Mouse (Mus musculus): ENCODE measurements around the gene Ostc. TPM values are rescaled to one million over a fixed set of nuclear protein-coding genes. Genes with fewer than 3 reads are reported as not detected.

Ostc gene
- polyA plus RNA-seq, 1 experiment from 2014 or later: 307 TPM

DNA sequence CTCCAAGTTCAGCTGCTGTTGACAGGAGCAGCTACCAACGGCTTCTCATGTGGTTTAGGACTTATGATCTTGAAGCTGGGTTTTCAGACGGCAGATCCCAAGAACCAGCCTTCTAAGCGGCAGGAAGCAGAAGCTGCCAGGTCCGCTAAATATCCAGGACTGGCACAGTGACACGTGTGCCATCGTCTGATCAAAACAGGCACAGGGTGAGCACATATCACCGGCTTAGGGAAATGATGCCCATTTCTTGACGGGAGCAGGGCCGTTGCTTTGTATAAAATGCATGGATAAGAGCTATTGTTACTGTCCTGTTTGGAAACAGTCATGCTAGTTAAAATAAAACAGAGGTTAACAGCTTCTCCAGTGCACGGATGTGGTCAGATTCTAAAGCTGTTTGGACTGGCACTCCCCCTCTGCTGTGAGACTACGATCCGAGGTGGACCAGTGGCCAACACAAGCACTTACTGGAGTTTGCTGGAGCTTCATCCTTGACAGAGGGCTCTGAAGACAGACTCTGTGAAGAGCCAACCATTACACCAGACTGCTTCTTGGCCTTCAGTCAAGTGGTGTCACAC lies 17.6 kb downstream of the Ostc start:
- H3K4me2 ChIP-seq (ENCODE audit: low read length): peak overlapping the region; percentile 58
- WGBS: 51% methylated on average over 12 of the region's 12 CpGs
- H3K36me3 ChIP-seq (ENCODE audit: control insufficient read depth, insufficient read depth, low read length): peaks cover 6% of the 10 kb centered on the region; the same call in 1 of the 2 replicates
- no peak overlapping the region for H3K27ac ChIP-seq (ENCODE audit: low read depth, low read length)
- peak overlapping the region; percentile 27 for H3K4me3 ChIP-seq (ENCODE audit: low read depth, low read length)
- DNase-seq (ENCODE audit: low spot score): no peak
- no peak for ATAC-seq
- no peaks in the 10 kb centered on the region for H3K9me3 ChIP-seq (replicated peaks; ENCODE audit: control insufficient read depth, low read length)
- H3K27me3 ChIP-seq (replicated peaks; ENCODE audit: control insufficient read depth, insufficient read depth, low read length): no peaks in the 10 kb centered on the region
- H3K4me1 ChIP-seq (ENCODE audit: control insufficient read depth, insufficient read depth, low read length): 0 out of 2 replicates have a peak, but pooled peaks cover 2% of the 10 kb centered on the region
- peak overlapping the region; percentile 53; the same call in 1 of the 2 replicates for H3K9ac ChIP-seq (ENCODE audit: low read length)

GRCm38 (mm10) chr3:130690834-130691595 lies 18.2 kb downstream of the Ostc start:
- peak; percentile 32; the same call in 1 of the 2 replicates for ATAC-seq

DNA sequence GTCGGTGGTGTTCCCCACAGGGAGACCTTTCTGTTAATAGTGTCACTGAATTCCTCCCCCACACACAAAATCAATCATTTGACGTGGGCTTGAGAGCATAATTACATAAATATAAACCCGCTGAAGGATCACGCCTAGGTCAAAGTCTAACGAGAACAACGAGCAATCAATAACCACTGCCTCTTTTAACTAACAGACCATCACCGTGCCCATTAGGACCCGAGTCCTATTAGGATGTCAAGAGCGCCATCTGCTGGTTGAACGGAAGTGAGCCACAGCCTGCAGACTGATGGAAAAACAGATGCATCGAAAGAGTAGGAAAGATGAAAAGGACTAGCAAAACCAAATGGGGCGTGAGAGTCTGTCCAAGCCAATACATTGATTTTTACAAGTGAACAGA lies 19.6 kb downstream of the Ostc start:
- H3K9me3 ChIP-seq (replicated peaks; ENCODE audit: control insufficient read depth, low read length): no peaks in the 10 kb centered on the region
- peak; percentile 91 for DNase-seq (ENCODE audit: low spot score)
- H3K4me3 ChIP-seq (ENCODE audit: low read depth, low read length): no peak overlapping the region
- ATAC-seq: peak; percentile 69
- 17% methylated on average over 12 of the region's 12 CpGs for WGBS
- no peak overlapping the region for H3K4me2 ChIP-seq (ENCODE audit: low read length)
- H3K9ac ChIP-seq (ENCODE audit: low read length): no peak overlapping the region
- no peak overlapping the region for H3K27ac ChIP-seq (ENCODE audit: low read depth, low read length)
- 0 out of 2 replicates have a peak, but pooled peaks cover 2% of the 10 kb centered on the region for H3K4me1 ChIP-seq (ENCODE audit: control insufficient read depth, insufficient read depth, low read length)
- no peaks in the 10 kb centered on the region for H3K36me3 ChIP-seq (ENCODE audit: control insufficient read depth, insufficient read depth, low read length)
- H3K27me3 ChIP-seq (replicated peaks; ENCODE audit: control insufficient read depth, insufficient read depth, low read length): no peaks in the 10 kb centered on the region

More at GRCm38 (mm10) chr3:130690834-130691595, 18.2 kb downstream of the Ostc start:
- Histone ChIP-seq H3K4me2 (ENCODE audit: low read length) (peak overlapping the region; percentile 58), H3K9me3 (replicated peaks; ENCODE audit: control insufficient read depth, low read length) (no peaks in the 10 kb centered on the region), H3K4me1 (ENCODE audit: control insufficient read depth, insufficient read depth, low read length) (0 out of 2 replicates have a peak, but pooled peaks cover 2% of the 10 kb centered on the region), H3K27ac (ENCODE audit: low read depth, low read length) (peak overlapping the region; percentile 33; the same call in 1 of the 2 replicates), H3K27me3 (replicated peaks; ENCODE audit: control insufficient read depth, insufficient read depth, low read length) (no peaks in the 10 kb centered on the region), H3K9ac (ENCODE audit: low read length) (peak overlapping the region; percentile 53; the same call in 1 of the 2 replicates), H3K4me3 (ENCODE audit: low read depth, low read length) (peak overlapping the region; percentile 27), H3K36me3 (ENCODE audit: control insufficient read depth, insufficient read depth, low read length) (peaks cover 6% of the 10 kb centered on the region; the same call in 1 of the 2 replicates)
- peak; percentile 53 for DNase-seq (ENCODE audit: low spot score)
- WGBS: 16% methylated on average over 20 of the region's 20 CpGs

DNA sequence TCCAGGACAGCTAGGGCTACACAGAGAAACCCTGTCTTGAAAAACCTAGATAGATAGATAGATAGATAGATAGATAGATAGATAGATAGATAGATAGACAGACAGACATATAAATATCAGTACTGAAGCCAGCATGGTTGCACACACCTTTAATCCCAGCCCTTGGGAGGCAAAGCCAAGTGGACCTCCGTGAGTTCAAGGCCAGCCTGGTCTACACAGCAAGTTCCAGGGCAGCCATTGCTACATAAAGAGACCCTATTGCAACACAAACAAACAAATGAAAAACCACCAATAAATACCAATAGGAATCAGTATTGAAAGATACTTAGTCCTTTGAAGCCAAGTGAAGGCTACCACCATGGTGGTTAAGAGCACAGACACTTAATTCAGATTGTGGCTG lies 22.2 kb downstream of the Ostc start:
- H3K36me3 ChIP-seq (ENCODE audit: control insufficient read depth, insufficient read depth, low read length): no peaks in the 10 kb centered on the region
- no peak overlapping the region for H3K4me3 ChIP-seq (ENCODE audit: low read depth, low read length)
- no peak overlapping the region for H3K27ac ChIP-seq (ENCODE audit: low read depth, low read length)
- H3K9ac ChIP-seq (ENCODE audit: low read length): no peak overlapping the region
- DNase-seq (ENCODE audit: low spot score): no peak
- no peak for ATAC-seq
- 100% methylated on average over 1 of the region's 1 CpGs for WGBS
- H3K4me1 ChIP-seq (ENCODE audit: control insufficient read depth, insufficient read depth, low read length): 0 out of 2 replicates have a peak, but pooled peaks cover 2% of the 10 kb centered on the region
- no peaks in the 10 kb centered on the region for H3K27me3 ChIP-seq (replicated peaks; ENCODE audit: control insufficient read depth, insufficient read depth, low read length)
- no peaks in the 10 kb centered on the region for H3K9me3 ChIP-seq (replicated peaks; ENCODE audit: control insufficient read depth, low read length)
- no peak overlapping the region for H3K4me2 ChIP-seq (ENCODE audit: low read length)

- ATAC-seq: no peak
- no peak overlapping the region for H3K4me2 ChIP-seq (ENCODE audit: low read length)
- H3K27ac ChIP-seq (ENCODE audit: low read depth, low read length): no peak overlapping the region
- no peaks in the 10 kb centered on the region for H3K36me3 ChIP-seq (ENCODE audit: control insufficient read depth, insufficient read depth, low read length)
- no peaks in the 10 kb centered on the region for H3K4me1 ChIP-seq (ENCODE audit: control insufficient read depth, insufficient read depth, low read length)
- H3K9ac ChIP-seq (ENCODE audit: low read length): no peak overlapping the region
- H3K9me3 ChIP-seq (replicated peaks; ENCODE audit: control insufficient read depth, low read length): no peaks in the 10 kb centered on the region
- DNase-seq (ENCODE audit: low spot score): no peak
- no peak overlapping the region for H3K4me3 ChIP-seq (ENCODE audit: low read depth, low read length)
- no peaks in the 10 kb centered on the region for H3K27me3 ChIP-seq (replicated peaks; ENCODE audit: control insufficient read depth, insufficient read depth, low read length)
- 83% methylated on average over 8 of the region's 8 CpGs for WGBS
These were observed 24.3 kb downstream of the Ostc start for GRCm38 (mm10) chr3:130685014-130685366.

DNA sequence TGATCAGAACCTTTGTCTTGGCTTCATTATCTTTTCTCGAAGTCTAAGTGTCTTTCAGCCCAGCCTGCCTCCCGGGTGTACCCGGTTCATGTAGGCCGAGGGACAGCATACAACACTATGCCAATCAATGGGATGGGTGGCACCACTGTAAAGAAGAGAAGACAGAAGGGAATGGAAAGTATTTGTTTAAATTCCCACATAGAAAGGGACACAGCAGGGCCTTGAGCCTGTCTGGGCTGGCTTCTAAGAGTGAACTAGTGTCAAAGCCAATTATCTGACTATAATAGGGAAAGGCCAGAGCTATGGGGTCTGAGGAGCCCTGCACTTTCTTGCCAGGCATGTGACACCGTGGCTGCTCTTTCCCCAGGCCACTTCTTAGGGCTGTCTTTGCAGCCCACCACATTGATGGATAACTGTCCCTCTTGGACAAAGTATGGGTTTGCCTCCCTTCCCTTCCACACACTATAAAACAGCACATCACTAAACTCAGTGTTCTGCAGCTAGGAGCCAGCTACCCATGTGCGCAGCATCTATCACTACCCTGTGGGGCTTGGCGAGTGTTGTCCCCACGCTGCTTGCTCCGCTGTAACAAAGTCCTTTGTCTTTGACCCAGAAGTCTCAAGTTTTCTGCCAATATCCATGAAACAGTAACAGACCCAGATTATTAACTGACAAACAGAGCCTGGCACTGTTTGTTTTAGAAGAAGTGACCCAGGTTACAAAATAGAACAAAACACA lies 24.8 kb downstream of the Ostc start:
- Histone ChIP-seq H3K9me3 (replicated peaks; ENCODE audit: control insufficient read depth, low read length) (no peaks in the 10 kb centered on the region), H3K4me1 (ENCODE audit: control insufficient read depth, insufficient read depth, low read length) (no peaks in the 10 kb centered on the region), H3K9ac (ENCODE audit: low read length) (no peak overlapping the region), H3K27me3 (replicated peaks; ENCODE audit: control insufficient read depth, insufficient read depth, low read length) (no peaks in the 10 kb centered on the region), H3K27ac (ENCODE audit: low read depth, low read length) (no peak overlapping the region), H3K4me2 (ENCODE audit: low read length) (no peak overlapping the region), H3K4me3 (ENCODE audit: low read depth, low read length) (no peak overlapping the region), H3K36me3 (ENCODE audit: control insufficient read depth, insufficient read depth, low read length) (no peaks in the 10 kb centered on the region)
- ATAC-seq (no peak), DNase-seq (ENCODE audit: low spot score) (no peak)
- 61% methylated on average over 9 of the region's 9 CpGs for WGBS

GRCm38 (mm10) chr3:130683836-130684235 lies 25.4 kb downstream of the Ostc start:
- H3K4me3 ChIP-seq (ENCODE audit: low read depth, low read length): no peak overlapping the region
- H3K36me3 ChIP-seq (ENCODE audit: control insufficient read depth, insufficient read depth, low read length): no peaks in the 10 kb centered on the region
- no peaks in the 10 kb centered on the region for H3K9me3 ChIP-seq (replicated peaks; ENCODE audit: control insufficient read depth, low read length)
- no peak overlapping the region for H3K4me2 ChIP-seq (ENCODE audit: low read length)
- WGBS: 68% methylated on average over 8 of the region's 8 CpGs
- no peak for DNase-seq (ENCODE audit: low spot score)
- no peak for ATAC-seq
- no peaks in the 10 kb centered on the region for H3K4me1 ChIP-seq (ENCODE audit: control insufficient read depth, insufficient read depth, low read length)
- no peak overlapping the region for H3K27ac ChIP-seq (ENCODE audit: low read depth, low read length)
- no peak overlapping the region for H3K9ac ChIP-seq (ENCODE audit: low read length)
- no peaks in the 10 kb centered on the region for H3K27me3 ChIP-seq (replicated peaks; ENCODE audit: control insufficient read depth, insufficient read depth, low read length)

DNA sequence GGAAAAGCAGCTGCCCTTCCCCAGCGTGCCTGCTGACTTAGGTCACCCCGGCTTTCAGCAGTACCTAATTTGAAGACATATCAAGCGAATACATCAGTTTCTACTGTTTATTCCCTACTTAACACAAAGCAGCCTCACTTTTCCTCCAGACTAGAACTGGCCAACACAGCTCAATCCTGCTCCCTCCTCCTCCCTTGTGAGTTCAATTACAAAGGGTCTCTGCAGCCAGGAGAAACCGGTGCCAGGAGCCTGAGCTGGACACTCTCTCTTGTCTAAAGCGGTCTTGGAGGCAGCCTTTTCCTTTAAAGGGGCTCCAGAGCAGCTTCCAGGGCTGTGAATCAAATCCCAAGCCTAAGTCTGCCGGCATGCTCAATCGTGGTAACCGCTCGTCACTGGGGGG lies 27.1 kb downstream of the Ostc start:
- no peaks in the 10 kb centered on the region for H3K27me3 ChIP-seq (replicated peaks; ENCODE audit: control insufficient read depth, insufficient read depth, low read length)
- no peak overlapping the region for H3K4me3 ChIP-seq (ENCODE audit: low read depth, low read length)
- DNase-seq (ENCODE audit: low spot score): no peak
- WGBS: 88% methylated on average over 9 of the region's 9 CpGs
- no peak overlapping the region for H3K27ac ChIP-seq (ENCODE audit: low read depth, low read length)
- no peak for ATAC-seq
- no peak overlapping the region for H3K9ac ChIP-seq (ENCODE audit: low read length)
- H3K4me2 ChIP-seq (ENCODE audit: low read length): no peak overlapping the region
- H3K36me3 ChIP-seq (ENCODE audit: control insufficient read depth, insufficient read depth, low read length): no peaks in the 10 kb centered on the region
- H3K4me1 ChIP-seq (ENCODE audit: control insufficient read depth, insufficient read depth, low read length): no peaks in the 10 kb centered on the region
- H3K9me3 ChIP-seq (replicated peaks; ENCODE audit: control insufficient read depth, low read length): no peaks in the 10 kb centered on the region

Measured in forebrain, embryonic 14.5 days (tissue).